Mouse (Mus musculus) lung, adult 2 months (tissue): ENCODE results near the gene Olfr374.

Experiments
- CTCF ChIP-seq: fragments of 200-500 bp; IDR thresholded peaks from 2 replicates; pipeline ENCODE4 v1.5.1; 2011; ENCODE audit warnings: mild to moderate bottlenecking, low read length, control low read depth; ENCODE audit not compliant: insufficient read depth
- POLR2A ChIP-seq: fragments of 200-500 bp; IDR thresholded peaks from 2 replicates; pipeline ENCODE4 v1.6.1; 2011; ENCODE audit warnings: low read depth, mild to moderate bottlenecking, control low read depth, low read length, borderline replicate concordance; ENCODE audit errors: extremely low read depth

DNA sequence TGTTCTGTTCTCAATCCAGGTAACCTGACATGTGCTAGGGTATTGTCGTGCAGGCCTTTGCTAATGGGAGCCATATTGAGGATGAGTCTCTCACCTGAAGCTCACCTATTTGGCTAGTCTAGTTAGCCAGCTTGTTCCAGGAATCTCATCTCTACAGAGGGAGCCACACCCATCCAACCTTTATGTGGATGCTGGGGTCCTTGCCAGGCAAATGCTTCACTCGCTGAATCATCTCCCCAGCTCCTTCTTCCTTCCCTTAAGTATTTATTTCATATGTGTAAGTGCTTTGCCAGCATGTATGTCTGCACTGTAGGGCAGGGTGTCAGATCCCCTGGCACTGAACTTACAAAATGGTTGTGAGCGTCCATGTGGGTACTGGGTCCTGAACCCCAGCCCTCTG lies 39.7 kb downstream of the Olfr374 start:
- TF ChIP-seq CTCF (no peak), POLR2A (no peak)
